Mouse (Mus musculus): Measurements from ENCODE around the gene Mre11a. TPM values are rescaled to one million over a fixed set of nuclear protein-coding genes. Genes with fewer than 3 reads are reported as not detected.

Gene Mre11a
- polyA plus RNA-seq, 1 experiment from 2014 or later: 11.4 TPM

DNA sequence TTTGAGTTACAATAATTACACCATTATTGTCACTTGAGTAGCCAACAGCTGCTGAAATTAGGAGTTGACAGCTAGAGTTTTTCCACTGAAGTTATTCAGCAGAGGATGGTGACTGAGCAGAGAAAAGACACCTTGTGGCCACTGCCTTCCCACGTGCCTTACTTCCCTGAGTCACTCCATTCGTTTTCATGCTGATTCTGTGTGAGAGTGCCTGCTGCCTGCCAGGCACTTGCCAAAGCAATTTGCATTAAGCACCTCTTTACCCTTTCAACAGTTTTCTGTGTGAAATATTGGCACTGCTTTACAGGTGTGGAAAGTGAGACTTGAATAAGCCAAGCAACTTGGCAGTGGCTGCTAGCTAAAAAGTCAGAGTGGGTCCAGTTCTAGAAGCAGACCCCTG is 43.4 kb downstream of the Mre11a start:
- 70% methylated on average over 2 of the region's 2 CpGs for WGBS (ENCODE audit: insufficient replicate concordance)
- H3K9ac ChIP-seq: no peak overlapping the region
- no peaks in the 10 kb centered on the region for H3K9me3 ChIP-seq (replicated peaks)
- no peak overlapping the region for H3K4me2 ChIP-seq
- H3K27ac ChIP-seq (replicated peaks): no peak overlapping the region
- H3K4me1 ChIP-seq (replicated peaks): no peaks in the 10 kb centered on the region
- peaks cover 76% of the 10 kb centered on the region for H3K36me3 ChIP-seq (replicated peaks)
- no peak overlapping the region for H3K4me3 ChIP-seq (replicated peaks)
- no peaks in the 10 kb centered on the region for H3K27me3 ChIP-seq
- ATAC-seq (ENCODE audit: insufficient read depth): no peak

DNA sequence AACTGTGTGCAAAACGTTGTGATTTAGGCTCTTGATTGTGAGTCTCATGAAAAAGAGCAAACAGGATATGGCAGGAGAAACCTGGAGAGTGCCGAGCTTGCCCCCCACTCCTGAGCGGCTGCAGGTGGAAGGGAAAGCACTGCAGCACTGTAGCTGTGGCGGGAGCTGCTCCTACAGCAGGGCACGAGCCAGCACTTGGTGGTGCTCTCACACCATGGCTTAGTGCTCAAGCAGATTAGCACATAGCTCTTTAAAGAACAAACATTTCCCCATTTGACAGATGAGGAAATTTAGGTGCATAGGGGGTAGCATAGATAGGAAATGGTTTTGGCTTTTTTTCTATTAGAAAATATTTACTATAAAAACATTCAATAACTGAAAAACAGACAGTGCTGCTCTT is 47.6 kb downstream of the Mre11a start:
- 77% methylated on average over 5 of the region's 5 CpGs for WGBS (ENCODE audit: insufficient replicate concordance)

DNA sequence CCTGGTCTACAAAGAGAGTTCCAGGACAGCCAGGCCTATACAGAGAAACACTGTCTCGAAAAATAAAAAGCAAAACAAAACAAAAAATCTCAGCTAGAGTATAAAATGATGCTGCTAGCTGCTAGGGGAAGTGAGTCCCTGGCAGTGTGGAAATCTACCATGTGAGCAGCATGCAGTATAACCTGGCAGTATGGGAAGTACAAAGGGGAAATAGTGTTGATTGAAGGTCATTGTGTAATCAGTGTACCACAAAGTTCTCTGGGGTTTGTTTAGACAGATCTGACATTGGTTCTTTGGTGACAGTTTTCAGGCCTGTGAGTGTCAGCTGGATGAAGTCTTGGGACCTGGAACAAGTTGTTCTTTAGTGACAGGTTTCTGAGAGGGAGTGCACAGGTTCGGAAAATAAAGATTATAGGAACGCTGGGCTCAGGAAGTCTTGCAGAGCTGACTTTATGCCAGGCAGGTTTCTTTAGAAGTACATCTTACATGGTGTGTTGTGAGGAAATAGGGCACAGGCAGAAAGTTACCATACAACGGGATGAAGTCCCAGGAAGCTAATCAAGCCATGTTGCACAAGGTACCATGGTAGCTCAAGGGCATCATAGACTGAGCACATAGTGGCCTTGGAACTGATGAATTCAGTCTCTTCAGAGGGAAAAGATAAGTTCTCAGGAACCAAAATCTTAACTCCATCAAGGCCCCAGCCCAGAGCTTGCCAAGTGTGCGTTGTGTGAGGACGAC is 51.1 kb downstream of the Mre11a start:
- Histone ChIP-seq H3K9ac (no peak overlapping the region), H3K4me2 (no peak overlapping the region), H3K27me3 (no peaks in the 10 kb centered on the region), H3K9me3 (replicated peaks) (no peaks in the 10 kb centered on the region), H3K4me1 (replicated peaks) (no peaks in the 10 kb centered on the region), H3K36me3 (replicated peaks) (peaks cover 56% of the 10 kb centered on the region), H3K27ac (replicated peaks) (0 out of 2 replicates have a peak overlapping the region, but pooled peaks have one; percentile 15), H3K4me3 (replicated peaks) (no peak overlapping the region)
- WGBS (ENCODE audit: insufficient replicate concordance): 76% methylated on average over 6 of the region's 6 CpGs
- ATAC-seq (ENCODE audit: insufficient read depth): no peak

More for the DNA sequence above, 47.6 kb downstream of the Mre11a start:
- no peak overlapping the region for H3K4me2 ChIP-seq
- H3K4me3 ChIP-seq (replicated peaks): no peak overlapping the region
- no peaks in the 10 kb centered on the region for H3K27me3 ChIP-seq
- no peaks in the 10 kb centered on the region for H3K4me1 ChIP-seq (replicated peaks)
- peaks cover 78% of the 10 kb centered on the region for H3K36me3 ChIP-seq (replicated peaks)
- H3K9ac ChIP-seq: no peak overlapping the region
- ATAC-seq (ENCODE audit: insufficient read depth): no peak
- H3K27ac ChIP-seq (replicated peaks): no peak overlapping the region
- H3K9me3 ChIP-seq (replicated peaks): no peaks in the 10 kb centered on the region

DNA sequence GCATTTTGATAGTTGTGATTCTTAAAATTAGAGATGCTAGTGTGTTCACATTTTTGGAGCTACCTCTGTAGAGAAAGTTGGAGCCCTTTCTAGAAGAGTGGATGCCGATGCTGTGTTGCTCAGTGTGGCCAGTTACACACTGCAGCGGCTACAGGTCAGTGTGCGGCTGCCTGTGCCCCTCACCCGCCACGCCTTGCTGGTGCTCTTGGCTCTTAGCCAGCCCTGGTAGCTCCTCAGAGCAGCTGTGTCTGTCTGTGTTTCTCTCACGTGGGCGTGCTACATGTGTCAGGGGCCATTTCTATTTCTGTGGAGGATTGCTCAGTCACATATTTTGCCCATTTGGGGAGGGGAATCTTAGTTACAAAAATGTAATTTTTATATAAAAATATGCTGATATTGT is 55.1 kb downstream of the Mre11a start:
- no peaks in the 10 kb centered on the region for H3K27me3 ChIP-seq
- peaks cover 20% of the 10 kb centered on the region for H3K36me3 ChIP-seq (replicated peaks)
- H3K4me2 ChIP-seq: no peak overlapping the region
- no peak for ATAC-seq (ENCODE audit: insufficient read depth)
- no peaks in the 10 kb centered on the region for H3K9me3 ChIP-seq (replicated peaks)
- 69% methylated on average over 7 of the region's 7 CpGs for WGBS (ENCODE audit: insufficient replicate concordance)
- no peak overlapping the region for H3K27ac ChIP-seq (replicated peaks)
- H3K9ac ChIP-seq: no peak overlapping the region
- H3K4me1 ChIP-seq (replicated peaks): no peaks in the 10 kb centered on the region
- H3K4me3 ChIP-seq (replicated peaks): no peak overlapping the region

DNA sequence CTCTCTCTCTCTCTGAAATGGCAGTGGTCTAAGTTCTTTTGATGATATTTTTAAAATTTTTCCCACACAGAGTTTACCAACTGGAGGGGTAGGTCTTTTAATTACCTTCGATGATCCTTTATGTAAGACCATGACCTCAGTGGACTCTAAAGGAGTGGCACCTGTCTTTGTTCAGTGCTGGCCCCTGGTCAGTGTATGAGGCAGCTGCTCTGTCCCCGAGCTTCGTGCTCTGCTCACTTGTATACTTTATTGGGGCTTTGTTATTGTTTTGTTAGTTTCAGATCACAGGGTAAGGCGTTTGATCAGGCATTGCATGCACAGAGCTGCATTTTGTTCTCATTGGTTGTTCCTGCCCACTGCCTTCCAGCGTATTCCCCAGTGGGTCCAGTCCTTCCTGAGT is 55.5 kb downstream of the Mre11a start:
- no peaks in the 10 kb centered on the region for H3K9me3 ChIP-seq (replicated peaks)
- 77% methylated on average over 5 of the region's 5 CpGs for WGBS (ENCODE audit: insufficient replicate concordance)
- H3K27ac ChIP-seq (replicated peaks): no peak overlapping the region

DNA sequence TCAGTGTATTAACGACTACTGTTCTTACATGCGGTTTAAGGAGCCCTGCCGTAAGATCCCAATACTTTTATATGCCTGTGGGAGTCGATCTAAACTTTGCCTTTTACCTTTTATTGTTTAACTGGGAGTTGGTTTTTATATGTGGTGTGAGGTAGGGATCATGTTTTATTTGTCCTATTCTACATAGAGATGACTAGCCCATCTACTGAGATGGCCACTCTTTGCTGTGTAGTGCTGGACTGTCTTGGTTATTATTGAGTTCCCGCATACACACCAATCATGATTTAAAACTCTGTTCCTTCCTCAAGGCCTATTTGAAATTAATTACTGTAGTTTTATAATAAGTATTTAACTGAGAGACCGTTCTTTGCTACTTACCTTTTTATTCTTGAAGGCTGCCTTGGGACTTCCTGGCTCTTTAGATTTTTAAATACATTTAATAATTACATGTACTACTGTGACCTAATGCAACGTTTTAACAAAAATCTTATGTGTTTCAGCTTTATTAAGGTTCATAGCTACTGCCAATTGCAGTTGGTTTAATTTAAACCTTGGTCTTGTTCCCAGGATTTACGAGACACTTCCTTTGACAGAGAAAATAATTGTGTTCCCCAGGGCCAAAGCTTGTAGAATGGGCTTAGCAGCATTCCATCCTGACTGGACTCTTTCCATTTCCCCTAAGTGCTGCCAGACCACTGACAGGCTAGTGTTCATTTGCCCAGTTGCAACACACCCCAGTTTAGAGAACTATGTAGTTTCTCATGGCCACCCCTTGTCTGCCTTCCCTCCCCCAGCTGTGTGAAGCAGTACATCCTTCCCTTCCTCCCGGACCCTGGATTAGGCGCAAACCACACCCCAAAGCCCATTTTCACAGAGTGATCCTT is 57.7 kb downstream of the Mre11a start:
- Histone ChIP-seq H3K27ac (replicated peaks) (no peak overlapping the region), H3K4me1 (replicated peaks) (no peaks in the 10 kb centered on the region), H3K36me3 (replicated peaks) (peaks cover 3% of the 10 kb centered on the region; the same call in 1 of the 2 replicates), H3K27me3 (no peaks in the 10 kb centered on the region), H3K4me2 (no peak overlapping the region), H3K4me3 (replicated peaks) (no peak overlapping the region), H3K9me3 (replicated peaks) (no peaks in the 10 kb centered on the region), H3K9ac (no peak overlapping the region)
- 79% methylated on average over 10 of the region's 10 CpGs for WGBS (ENCODE audit: insufficient replicate concordance)
- no peak for ATAC-seq (ENCODE audit: insufficient read depth)

More for the DNA sequence above, 55.5 kb downstream of the Mre11a start:
- Histone ChIP-seq H3K36me3 (replicated peaks) (peaks cover 16% of the 10 kb centered on the region), H3K9ac (no peak overlapping the region), H3K4me2 (no peak overlapping the region), H3K4me1 (replicated peaks) (no peaks in the 10 kb centered on the region), H3K4me3 (replicated peaks) (no peak overlapping the region), H3K27me3 (no peaks in the 10 kb centered on the region)
- no peak for ATAC-seq (ENCODE audit: insufficient read depth)

DNA sequence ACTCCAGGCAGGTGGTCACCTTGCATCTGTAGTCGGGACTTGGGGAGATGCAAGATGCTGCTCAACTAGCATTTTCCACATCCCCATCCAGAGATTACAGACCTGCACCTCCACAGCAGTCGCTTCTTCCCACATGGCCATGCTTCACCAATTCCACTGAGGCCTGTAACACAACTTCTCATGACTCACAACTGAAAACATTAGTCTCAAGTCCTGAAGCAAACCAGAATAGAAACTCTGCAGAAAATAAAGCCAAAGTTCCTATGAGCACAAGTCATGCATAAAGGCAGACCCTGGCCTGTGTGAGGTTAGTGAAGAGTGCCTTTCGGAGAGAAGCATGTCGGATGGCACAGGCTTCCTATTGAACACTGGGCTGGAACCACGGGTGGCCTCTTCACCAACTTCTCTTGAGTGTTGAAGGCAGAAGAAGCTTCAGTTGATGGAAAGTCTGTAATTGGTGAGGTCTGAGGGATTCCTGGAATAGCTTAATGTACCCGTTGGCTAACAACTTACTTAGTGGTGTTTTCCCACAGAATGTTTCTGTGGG is 58.9 kb downstream of the Mre11a start:
- no peak overlapping the region for H3K4me2 ChIP-seq
- no peaks in the 10 kb centered on the region for H3K9me3 ChIP-seq (replicated peaks)
- no peak overlapping the region for H3K4me3 ChIP-seq (replicated peaks)
- H3K4me1 ChIP-seq (replicated peaks): no peaks in the 10 kb centered on the region
- H3K27ac ChIP-seq (replicated peaks): no peak overlapping the region
- no peaks in the 10 kb centered on the region for H3K27me3 ChIP-seq
- H3K9ac ChIP-seq: no peak overlapping the region
- no peak for ATAC-seq (ENCODE audit: insufficient read depth)
- WGBS (ENCODE audit: insufficient replicate concordance): 73% methylated on average over 6 of the region's 6 CpGs
- no peaks in the 10 kb centered on the region for H3K36me3 ChIP-seq (replicated peaks)

DNA sequence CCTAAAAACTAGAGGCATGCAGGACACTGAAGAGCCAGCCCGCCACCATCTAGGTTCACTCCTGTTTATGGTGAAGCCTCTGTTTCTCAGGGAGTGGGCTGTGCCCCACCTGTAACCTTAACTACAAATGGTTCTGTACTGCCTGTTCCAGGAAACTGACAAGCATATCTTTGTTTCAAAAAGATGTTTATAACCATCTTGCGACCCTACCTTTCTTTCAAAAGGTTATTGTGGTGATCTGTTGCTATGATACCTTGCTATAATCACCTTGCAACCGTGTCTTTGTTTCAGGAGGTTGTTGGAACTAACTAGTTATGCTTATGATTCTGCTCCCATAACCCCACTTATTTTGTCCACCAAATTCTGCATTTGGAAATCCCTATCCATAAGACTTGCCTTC is 59.4 kb downstream of the Mre11a start:
- Histone ChIP-seq H3K27me3 (no peaks in the 10 kb centered on the region), H3K4me2 (no peak overlapping the region), H3K27ac (replicated peaks) (no peak overlapping the region), H3K36me3 (replicated peaks) (no peaks in the 10 kb centered on the region), H3K4me3 (replicated peaks) (no peak overlapping the region), H3K9ac (no peak overlapping the region), H3K4me1 (replicated peaks) (no peaks in the 10 kb centered on the region), H3K9me3 (replicated peaks) (no peaks in the 10 kb centered on the region)
- ATAC-seq (ENCODE audit: insufficient read depth): no peak
- 77% methylated on average over 3 of the region's 3 CpGs for WGBS (ENCODE audit: insufficient replicate concordance)

DNA sequence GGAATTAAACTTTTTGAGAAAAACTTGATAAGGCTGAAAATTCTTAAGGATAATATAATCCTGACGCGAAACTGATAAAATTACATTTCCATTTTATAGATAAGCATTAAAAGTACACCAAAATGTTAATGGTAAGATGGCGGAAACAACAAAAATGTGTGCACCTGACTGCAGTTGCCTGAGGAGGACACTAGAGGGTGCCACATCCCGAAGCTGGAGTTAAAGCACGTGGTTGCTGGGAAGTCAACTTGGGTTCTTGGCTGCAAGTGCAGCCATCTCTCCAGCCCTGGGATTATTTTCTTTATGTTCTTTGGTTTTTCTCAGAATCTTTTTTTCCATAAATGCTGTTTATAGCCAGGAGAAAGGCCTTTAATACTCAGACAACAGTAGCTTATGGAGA is 62.0 kb downstream of the Mre11a start:
- Histone ChIP-seq H3K27ac (replicated peaks) (no peak overlapping the region), H3K4me2 (no peak overlapping the region), H3K4me3 (replicated peaks) (no peak overlapping the region), H3K9ac (no peak overlapping the region), H3K36me3 (replicated peaks) (no peaks in the 10 kb centered on the region), H3K4me1 (replicated peaks) (no peaks in the 10 kb centered on the region), H3K9me3 (replicated peaks) (no peaks in the 10 kb centered on the region), H3K27me3 (no peaks in the 10 kb centered on the region)
- 36% methylated on average over 5 of the region's 5 CpGs for WGBS (ENCODE audit: insufficient replicate concordance)
- ATAC-seq (ENCODE audit: insufficient read depth): no peak

DNA sequence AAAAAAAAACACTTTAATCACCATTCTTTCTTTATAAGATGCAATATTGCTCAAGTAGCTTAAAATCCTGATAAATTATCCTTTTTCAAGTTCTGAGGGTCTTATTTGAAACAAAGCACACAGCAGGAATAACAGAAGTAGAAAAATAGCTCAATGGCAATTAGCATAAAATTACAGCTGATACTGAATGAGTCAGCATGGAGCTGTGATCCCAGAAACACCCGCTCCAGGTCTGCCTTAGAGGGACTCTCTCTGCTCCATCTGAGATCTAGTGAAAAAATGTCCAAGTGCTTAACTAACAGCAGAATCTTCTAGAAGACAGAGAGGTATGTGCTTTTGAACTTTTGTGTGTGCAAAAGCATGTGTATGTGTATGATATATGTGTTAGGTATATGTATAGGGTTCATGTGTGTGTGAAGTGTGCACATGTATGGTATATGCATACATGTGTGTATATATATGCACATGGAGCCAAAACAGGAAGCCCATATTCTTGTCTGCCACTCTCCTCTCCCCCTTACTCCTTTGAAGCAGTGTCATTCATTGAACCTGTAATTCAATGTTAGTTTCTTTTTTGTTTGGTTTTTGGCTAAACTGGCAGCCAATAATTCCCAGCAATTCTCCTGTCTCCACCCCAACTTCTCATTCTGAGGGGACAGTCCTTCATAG is 63.9 kb downstream of the Mre11a start:
- no peaks in the 10 kb centered on the region for H3K36me3 ChIP-seq (replicated peaks)
- no peak overlapping the region for H3K27ac ChIP-seq (replicated peaks)
- H3K9me3 ChIP-seq (replicated peaks): no peaks in the 10 kb centered on the region
- WGBS (ENCODE audit: insufficient replicate concordance): 43% methylated on average over 1 of the region's 1 CpGs
- H3K9ac ChIP-seq: no peak overlapping the region
- ATAC-seq (ENCODE audit: insufficient read depth): no peak
- H3K4me1 ChIP-seq (replicated peaks): no peaks in the 10 kb centered on the region
- H3K4me3 ChIP-seq (replicated peaks): no peak overlapping the region
- no peak overlapping the region for H3K4me2 ChIP-seq
- no peaks in the 10 kb centered on the region for H3K27me3 ChIP-seq

DNA sequence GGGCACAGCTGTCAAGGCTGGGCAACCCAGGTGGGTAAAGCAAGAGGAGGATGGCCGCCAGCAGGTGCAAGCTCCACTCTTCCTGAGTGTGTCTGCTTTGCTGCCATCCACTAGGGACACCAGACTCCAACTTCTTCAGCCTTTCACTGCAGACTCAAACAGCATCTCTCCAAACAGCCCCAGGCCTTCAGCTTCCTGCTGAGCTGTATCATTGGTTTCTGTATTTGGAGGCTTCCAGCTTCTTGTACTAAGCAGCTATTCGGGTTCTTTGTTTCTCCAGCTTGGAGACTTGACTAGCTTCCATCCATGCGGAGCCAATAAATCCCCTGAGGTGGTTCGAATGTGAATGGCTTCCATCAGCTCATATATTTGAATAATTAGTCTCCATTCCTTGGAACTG is 70.1 kb downstream of the Mre11a start:
- H3K36me3 ChIP-seq (replicated peaks): no peaks in the 10 kb centered on the region
- no peak overlapping the region for H3K27ac ChIP-seq (replicated peaks)
- no peaks in the 10 kb centered on the region for H3K4me1 ChIP-seq (replicated peaks)
- WGBS (ENCODE audit: insufficient replicate concordance): 59% methylated on average over 4 of the region's 4 CpGs
- H3K27me3 ChIP-seq: peaks cover 25% of the 10 kb centered on the region
- H3K9ac ChIP-seq: no peak overlapping the region
- H3K9me3 ChIP-seq (replicated peaks): no peaks in the 10 kb centered on the region
- H3K4me3 ChIP-seq (replicated peaks): no peak overlapping the region
- ATAC-seq (ENCODE audit: insufficient read depth): no peak
- H3K4me2 ChIP-seq: no peak overlapping the region
